Mouse (Mus musculus): ENCODE measurements at regions not wholly inside any gene's neighbourhood (a gene's known extent, or its start where the extent isn't known, plus 50 kb on each side); places are given as distances from the start of the nearest gene placed in this dataset.

DNA sequence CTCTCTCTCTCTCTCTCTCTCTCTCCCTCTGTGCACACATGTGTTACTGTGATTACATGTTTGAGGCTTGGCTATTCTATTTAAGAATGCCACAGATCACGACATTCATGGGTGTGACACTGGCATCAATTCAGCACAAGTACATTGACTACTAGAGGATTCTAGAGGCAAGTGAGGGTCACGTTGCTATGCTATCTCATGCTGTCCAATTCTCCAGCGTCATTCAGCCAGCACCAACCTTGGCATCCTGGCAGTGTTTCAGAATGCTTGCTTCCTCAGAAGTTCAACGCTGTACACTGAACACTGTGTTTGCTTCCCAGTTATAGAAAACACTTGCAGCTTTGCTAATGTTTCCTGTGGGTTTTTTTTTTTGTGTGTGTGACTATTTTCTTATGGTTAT lies 167.6 kb downstream of the Fam198b start:
- TF ChIP-seq CTCF (IDR thresholded peaks at IDR 0.05; ENCODE audit: insufficient read depth, low read length): no peak
- TF ChIP-seq POLR2A (IDR thresholded peaks at IDR 0.05; ENCODE audit: borderline replicate concordance, extremely low read depth, low read depth, low read length): no peak

Data from lung, adult 2 months (tissue).